Mouse (Mus musculus): ENCODE results near the gene Golph3l. TPM values are rescaled to one million over a fixed set of nuclear protein-coding genes. Genes with fewer than 3 reads are reported as not detected.
A peak's percentile ranks its signal among the peaks of the same experiment; 100 is the strongest.
"Not testable (repeated sequence)": the region's sequence is repeated elsewhere in the genome, so short reads cannot be mapped to it uniquely, and the experiment has no call there.

The Golph3l gene
- total RNA-seq (2021): 10 to 100 TPM; 20.6 to 20.8 TPM

- DNase-seq (ENCODE audit: low spot score in 2 of 2): peak; percentile 91 to 94
- intact Hi-C loops (cut with DNase I): loop anchor here (1.0 kb wide), 1 partner anchor 71 kb away; no protein-coding TSS in a partner anchor
Observed at GRCm38 (mm10) chr3:95588604-95589086, at the start of gene Golph3l. Golph3l (plus strand) TSS chr3:95588934.

GRCm38 (mm10) chr3:95538936-95539335, 49.8 kb upstream of the Golph3l start:
- intact Hi-C loops (cut with DNase I): no loop called here
- DNase-seq (ENCODE audit: low spot score in 2 of 2): no peak

- no peak for DNase-seq (ENCODE audit: low spot score in 2 of 2)
- intact Hi-C loops (cut with DNase I): no loop called here
Observed at GRCm38 (mm10) chr3:95539837-95540236, 48.9 kb upstream of the Golph3l start.

GRCm38 (mm10) chr3:95541186-95541585, 47.5 kb upstream of the Golph3l start:
- DNase-seq (ENCODE audit: low spot score in 2 of 2); intact Hi-C loops (cut with DNase I): not testable (repeated sequence)

GRCm38 (mm10) chr3:95542171-95542570, 46.6 kb upstream of the Golph3l start:
- no peak for DNase-seq (ENCODE audit: low spot score in 2 of 2)
- intact Hi-C loops (cut with DNase I): no loop called here

GRCm38 (mm10) chr3:95542981-95543380, 45.8 kb upstream of the Golph3l start:
- no peak for DNase-seq (ENCODE audit: low spot score in 2 of 2)
- intact Hi-C loops (cut with DNase I): no loop called here

- no peak for DNase-seq (ENCODE audit: low spot score in 2 of 2)
- intact Hi-C loops (cut with DNase I): no loop called here
Observed at GRCm38 (mm10) chr3:95550176-95550575, 38.6 kb upstream of the Golph3l start.

- no peak for DNase-seq (ENCODE audit: low spot score in 2 of 2)
- intact Hi-C loops (cut with DNase I): no loop called here
Observed at GRCm38 (mm10) chr3:95553986-95554385, 34.7 kb upstream of the Golph3l start.

GRCm38 (mm10) chr3:95559437-95559836, 29.3 kb upstream of the Golph3l start, which contains the start of gene Hormad1:
Hormad1 (plus strand) TSS chr3:95559677.
- no peak for DNase-seq (ENCODE audit: low spot score in 2 of 2)
- intact Hi-C loops (cut with DNase I): no loop called here

- intact Hi-C loops (cut with DNase I): no loop called here
- no peak for DNase-seq (ENCODE audit: low spot score in 2 of 2)
Observed at GRCm38 (mm10) chr3:95560738-95561137, 28.0 kb upstream of the Golph3l start.

GRCm38 (mm10) chr3:95561826-95562225, 26.9 kb upstream of the Golph3l start:
- DNase-seq (ENCODE audit: low spot score in 2 of 2): no peak
- intact Hi-C loops (cut with DNase I): no loop called here

GRCm38 (mm10) chr3:95569585-95569984, 19.1 kb upstream of the Golph3l start:
- no peak for DNase-seq (ENCODE audit: low spot score in 2 of 2)
- intact Hi-C loops (cut with DNase I): no loop called here

GRCm38 (mm10) chr3:95587754-95588603, 755 bp upstream of the Golph3l start:
- no peak for DNase-seq (ENCODE audit: low spot score in 2 of 2)
- intact Hi-C loops (cut with DNase I): loop anchor here (1.0 kb wide), 1 partner anchor 71 kb away; no protein-coding TSS in a partner anchor

GRCm38 (mm10) chr3:95598734-95599133, 10.0 kb downstream of the Golph3l start:
- DNase-seq (ENCODE audit: low spot score in 2 of 2): no peak
- intact Hi-C loops (cut with DNase I): no loop called here

- intact Hi-C loops (cut with DNase I): no loop called here
- DNase-seq (ENCODE audit: low spot score in 2 of 2): no peak
Observed at GRCm38 (mm10) chr3:95601287-95601686, 12.6 kb downstream of the Golph3l start.

GRCm38 (mm10) chr3:95606096-95606495, 17.4 kb downstream of the Golph3l start:
- no peak for DNase-seq (ENCODE audit: low spot score in 2 of 2)
- intact Hi-C loops (cut with DNase I): no loop called here

GRCm38 (mm10) chr3:95609195-95609594, 20.5 kb downstream of the Golph3l start:
- no peak for DNase-seq (ENCODE audit: low spot score in 2 of 2)
- intact Hi-C loops (cut with DNase I): no loop called here

- no peak for DNase-seq (ENCODE audit: low spot score in 2 of 2)
- intact Hi-C loops (cut with DNase I): no loop called here
Observed at GRCm38 (mm10) chr3:95613996-95614395, 25.3 kb downstream of the Golph3l start.

- intact Hi-C loops (cut with DNase I): no loop called here
- no peak for DNase-seq (ENCODE audit: low spot score in 2 of 2)
Observed at GRCm38 (mm10) chr3:95618511-95618910, 29.8 kb downstream of the Golph3l start.

GRCm38 (mm10) chr3:95621241-95621640, 32.5 kb downstream of the Golph3l start:
- DNase-seq (ENCODE audit: low spot score in 2 of 2): no peak
- intact Hi-C loops (cut with DNase I): no loop called here

- intact Hi-C loops (cut with DNase I): not testable (repeated sequence)
Observed at GRCm38 (mm10) chr3:95622421-95622820, 33.7 kb downstream of the Golph3l start.

More at GRCm38 (mm10) chr3:95622421-95622820, 33.7 kb downstream of the Golph3l start:
- not testable (repeated sequence) for DNase-seq (ENCODE audit: low spot score in 2 of 2)

Measured in left cerebral cortex, postnatal 36 days (tissue).